Comparison of ENCODE assay signal across 16 mouse cellular contexts in the genomic region with DNA sequence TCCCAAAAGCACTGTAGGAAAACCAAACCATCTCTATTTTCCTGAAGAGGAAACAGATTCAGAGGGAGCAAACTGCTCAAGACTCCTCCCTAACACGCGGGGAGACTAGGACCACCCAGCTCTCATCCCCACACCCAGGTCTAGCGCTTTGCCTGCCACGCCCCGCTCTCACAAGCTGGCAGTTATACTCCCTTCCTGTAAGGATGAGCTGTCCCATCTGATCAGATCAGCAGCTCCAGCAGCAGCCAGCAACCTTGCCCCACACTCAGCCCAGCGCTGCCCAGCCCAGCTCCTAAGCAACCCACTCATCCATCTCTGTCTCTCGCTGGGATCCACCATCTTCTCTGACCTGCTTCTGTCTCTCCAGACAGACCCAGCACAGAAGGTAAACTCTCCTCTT. TPM values are rescaled to one million over a fixed set of nuclear protein-coding genes. Genes with fewer than 3 reads are reported as not detected.
"Had no signal": no experiment of that assay in that cellular context is flagged by ENCODE, and none has a peak within 500 bp of the region (broad histone marks: within the 10 kb centered on the region; RNA-seq: fewer than 3 reads in every experiment).

No protein-coding gene starts in this region.

- H3K27ac ChIP-seq: layer of hippocampus, adult 2 months; limb, embryonic 10.5 days; liver, embryonic 15.5 days; neural tube, embryonic 12.5 days had no signal

- H3K9ac ChIP-seq: liver, embryonic 15.5 days had no signal

- H3K27me3 ChIP-seq: liver, embryonic 15.5 days; neural tube, embryonic 12.5 days had no signal

- H3K4me3 ChIP-seq: layer of hippocampus, adult 2 months; limb, embryonic 10.5 days; liver, embryonic 15.5 days; neural tube, embryonic 12.5 days had no signal

- ATAC-seq: intestine, postnatal 0 days; lung, postnatal 0 days had no signal

- H3K4me2 ChIP-seq: liver, embryonic 11.5 days; liver, embryonic 15.5 days; neural tube, embryonic 12.5 days had no signal

- DNase-seq: kidney, adult 8-10 months; kidney, postnatal 4 days; lung, adult 2 months; lung, postnatal 36 days; midbrain, embryonic 14.5 days; right cerebral cortex, postnatal 14 days; thymus, adult 2 months; thymus, postnatal 36 days had no signal

- H3K9me3 ChIP-seq: limb, embryonic 10.5 days; liver, embryonic 15.5 days; neural tube, embryonic 12.5 days had no signal

- H3K4me1 ChIP-seq: limb, embryonic 10.5 days; liver, embryonic 15.5 days; neural tube, embryonic 12.5 days had no signal

- H3K36me3 ChIP-seq: limb, embryonic 10.5 days; liver, embryonic 15.5 days; neural tube, embryonic 12.5 days had no signal

RNA-seq across cellular contexts. Expression of a gene that starts 29.5 kb away (rescaled TPM):
- total RNA-seq: neutrophil, adult 5-6 weeks had no signal
